Mouse (Mus musculus) heart, embryonic 10.5 days (tissue): ENCODE results near the gene Rmnd5b. TPM values are rescaled to one million over a fixed set of nuclear protein-coding genes. Genes with fewer than 3 reads are reported as not detected.
A peak's percentile ranks its signal among the peaks of the same experiment; 100 is the strongest.

Experiments used
- DNase-seq: peaks from one replicate; pipeline ENCODE4 v3.0.0-alpha.2; 2017; ENCODE audit warnings: low spot score
- H3K27ac ChIP-seq: fragments of 300-500 bp; sonication (generic); 2 replicates; pipeline ENCODE4 v1.5.1; 2016; ENCODE audit warnings: mild to moderate bottlenecking
- H3K27me3 ChIP-seq: fragments of 300-500 bp; sonication (generic); 2 replicates; pipeline ENCODE4 v1.6.1; 2016; ENCODE audit warnings: mild to moderate bottlenecking; ENCODE audit not compliant: poor library complexity, insufficient read depth, severe bottlenecking
- H3K36me3 ChIP-seq: fragments of 300-500 bp; sonication (generic); 2 replicates; pipeline ENCODE4 v1.6.1; 2016; ENCODE audit warnings: mild to moderate bottlenecking, moderate library complexity
- H3K4me1 ChIP-seq: fragments of 300-500 bp; sonication (generic); 2 replicates; pipeline ENCODE4 v1.6.1; 2016; ENCODE audit warnings: mild to moderate bottlenecking
- H3K4me3 ChIP-seq: fragments of 300-500 bp; sonication (generic); 2 replicates; pipeline ENCODE4 v1.5.1; 2016; ENCODE audit warnings: mild to moderate bottlenecking, moderate library complexity
- H3K9me3 ChIP-seq: fragments of 300-500 bp; sonication (generic); 2 replicates; pipeline ENCODE4 v1.6.1; 2016; ENCODE audit warnings: mild to moderate bottlenecking, moderate library complexity
- WGBS: fragments of 180-500 bp; shearing (Covaris S2); methylation state at CpG from one replicate; pipeline ENCODE4 v1.1.7; 2016; 5-methylcytosine and 5-hydroxymethylcytosine counted together
- polyA plus RNA-seq: library from polyadenylated mRNA; unstranded; fragments of >200 nt; fragmentation: Nextera tagmentation; extraction: Ambion mirVana; gene quantifications from 2 replicates; pipeline ENCODE4 v1.2.1, GENCODE M21; 2016

Gene Rmnd5b
- polyA plus RNA-seq, 1 experiment from 2014 or later = 37.9 TPM

- no peak overlapping the region for H3K4me3 ChIP-seq
- no peaks in the 10 kb centered on the region for H3K4me1 ChIP-seq
- WGBS = 90% methylated on average over 7 of the region's 7 CpGs
- peaks cover 100% of the 10 kb centered on the region for H3K36me3 ChIP-seq
- no peak overlapping the region for H3K27ac ChIP-seq
- no peaks in the 10 kb centered on the region for H3K9me3 ChIP-seq
- H3K27me3 ChIP-seq = no peaks in the 10 kb centered on the region
- DNase-seq = no peak
Observed at GRCm38 (mm10) chr11:51591915-51592314, 43.8 kb downstream of the Rmnd5b start.

DNA sequence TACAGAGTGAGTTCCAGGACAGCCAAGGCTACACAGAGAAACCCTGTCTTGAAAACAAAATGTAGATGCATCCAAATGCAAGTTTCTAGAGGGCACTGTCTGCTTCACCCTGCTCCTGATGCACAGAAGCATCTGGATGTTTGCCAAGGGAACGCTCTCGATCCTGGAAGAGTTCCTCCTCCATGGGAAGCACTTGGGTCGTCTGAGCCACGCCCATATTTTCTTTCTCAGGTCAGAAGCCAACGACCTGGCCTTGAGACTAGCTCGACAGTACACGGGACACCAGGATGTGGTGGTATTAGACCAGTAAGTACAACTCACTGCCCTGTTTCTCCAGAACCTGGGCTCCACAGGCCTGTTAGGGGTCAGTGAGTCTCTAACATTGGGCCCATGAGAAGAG, 44.5 kb downstream of the Rmnd5b start:
- no peak overlapping the region for H3K4me3 ChIP-seq
- no peaks in the 10 kb centered on the region for H3K9me3 ChIP-seq
- 73% methylated on average over 7 of the region's 7 CpGs for WGBS
- no peak overlapping the region for H3K27ac ChIP-seq
- peaks cover 3% of the 10 kb centered on the region; the same call in 1 of the 2 replicates for H3K4me1 ChIP-seq
- peaks cover 100% of the 10 kb centered on the region for H3K36me3 ChIP-seq
- DNase-seq = no peak
- no peaks in the 10 kb centered on the region for H3K27me3 ChIP-seq

DNA sequence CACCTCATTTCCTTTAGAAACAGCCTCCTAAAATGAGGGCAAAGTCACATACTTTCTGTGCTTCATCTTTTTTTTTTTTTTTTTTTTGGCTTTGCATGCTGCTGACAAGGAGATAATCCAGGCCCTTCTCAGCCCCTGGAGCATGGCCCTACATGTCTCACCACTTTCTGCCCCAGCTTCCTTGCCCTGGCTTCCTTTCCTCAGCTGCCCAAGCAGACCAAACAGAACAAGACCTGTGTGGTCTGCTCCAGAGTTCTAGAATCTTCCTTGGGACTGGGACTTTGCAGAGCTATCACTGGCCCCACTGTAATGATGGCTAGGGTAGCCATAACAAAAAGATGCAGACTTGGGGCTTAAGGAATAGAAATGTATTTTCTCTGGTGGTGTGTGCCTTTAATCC, 45.7 kb downstream of the Rmnd5b start:
- H3K9me3 ChIP-seq = no peaks in the 10 kb centered on the region
- no peak overlapping the region for H3K27ac ChIP-seq
- DNase-seq = no peak
- no peaks in the 10 kb centered on the region for H3K27me3 ChIP-seq
- no peak overlapping the region for H3K4me3 ChIP-seq
- peaks cover 15% of the 10 kb centered on the region for H3K4me1 ChIP-seq
- H3K36me3 ChIP-seq = peaks cover 93% of the 10 kb centered on the region

DNA sequence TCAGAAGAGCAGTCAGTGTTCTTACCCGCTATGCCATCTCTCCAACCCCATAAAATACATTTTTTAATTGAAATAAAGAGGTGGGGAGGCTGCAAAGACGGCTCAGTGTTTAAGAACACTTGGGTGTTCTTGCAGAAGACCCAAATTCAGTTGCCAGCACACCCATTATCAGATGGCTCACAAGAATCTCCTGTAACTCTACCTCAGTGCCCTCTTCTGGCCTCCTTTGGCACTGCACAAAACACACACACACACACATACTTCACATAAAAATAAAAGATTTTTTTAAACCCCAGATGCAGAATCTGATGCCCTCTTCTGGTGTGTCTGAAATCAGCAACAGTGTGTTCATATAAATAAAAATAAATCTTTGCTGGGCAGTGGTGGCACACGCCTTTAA, 46.9 kb downstream of the Rmnd5b start:
- Histone ChIP-seq H3K9me3 (no peaks in the 10 kb centered on the region), H3K27ac (no peak overlapping the region), H3K36me3 (peaks cover 82% of the 10 kb centered on the region), H3K4me3 (no peak overlapping the region), H3K27me3 (no peaks in the 10 kb centered on the region), H3K4me1 (peaks cover 22% of the 10 kb centered on the region)
- DNase-seq = no peak
- WGBS = 99% methylated on average over 3 of the region's 3 CpGs

DNA sequence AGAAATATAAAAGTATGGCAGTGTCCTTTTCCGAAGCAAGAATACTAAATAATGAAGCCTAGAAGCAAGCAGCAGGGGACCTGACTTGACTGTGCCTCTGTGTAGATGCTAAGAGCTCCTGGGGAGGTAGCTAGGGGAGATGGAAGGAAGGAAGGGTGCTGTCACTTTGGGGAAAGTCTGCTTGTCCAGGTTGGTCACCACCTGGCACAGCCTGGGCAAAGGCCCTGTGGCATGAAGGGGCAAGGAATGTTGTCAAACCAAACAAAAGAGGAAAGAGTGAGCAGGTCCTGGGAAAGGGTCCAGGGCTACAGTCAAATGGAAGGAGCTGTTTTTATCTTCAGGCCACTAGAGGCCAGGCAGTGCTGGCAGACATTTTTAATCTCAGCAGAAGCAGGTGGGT, 48.6 kb downstream of the Rmnd5b start:
- Histone ChIP-seq H3K4me1 (peaks cover 35% of the 10 kb centered on the region), H3K27me3 (no peaks in the 10 kb centered on the region), H3K4me3 (no peak overlapping the region), H3K36me3 (peaks cover 64% of the 10 kb centered on the region), H3K9me3 (no peaks in the 10 kb centered on the region), H3K27ac (no peak overlapping the region)
- WGBS = 87% methylated on average over 1 of the region's 1 CpGs
- no peak for DNase-seq

- WGBS = 93% methylated on average over 13 of the region's 13 CpGs
- Histone ChIP-seq H3K36me3 (peaks cover 58% of the 10 kb centered on the region), H3K4me1 (peaks cover 35% of the 10 kb centered on the region), H3K27me3 (no peaks in the 10 kb centered on the region), H3K4me3 (no peak overlapping the region), H3K27ac (no peak overlapping the region), H3K9me3 (no peaks in the 10 kb centered on the region)
- DNase-seq = no peak
Observed at GRCm38 (mm10) chr11:51586411-51586810, 49.3 kb downstream of the Rmnd5b start.

DNA sequence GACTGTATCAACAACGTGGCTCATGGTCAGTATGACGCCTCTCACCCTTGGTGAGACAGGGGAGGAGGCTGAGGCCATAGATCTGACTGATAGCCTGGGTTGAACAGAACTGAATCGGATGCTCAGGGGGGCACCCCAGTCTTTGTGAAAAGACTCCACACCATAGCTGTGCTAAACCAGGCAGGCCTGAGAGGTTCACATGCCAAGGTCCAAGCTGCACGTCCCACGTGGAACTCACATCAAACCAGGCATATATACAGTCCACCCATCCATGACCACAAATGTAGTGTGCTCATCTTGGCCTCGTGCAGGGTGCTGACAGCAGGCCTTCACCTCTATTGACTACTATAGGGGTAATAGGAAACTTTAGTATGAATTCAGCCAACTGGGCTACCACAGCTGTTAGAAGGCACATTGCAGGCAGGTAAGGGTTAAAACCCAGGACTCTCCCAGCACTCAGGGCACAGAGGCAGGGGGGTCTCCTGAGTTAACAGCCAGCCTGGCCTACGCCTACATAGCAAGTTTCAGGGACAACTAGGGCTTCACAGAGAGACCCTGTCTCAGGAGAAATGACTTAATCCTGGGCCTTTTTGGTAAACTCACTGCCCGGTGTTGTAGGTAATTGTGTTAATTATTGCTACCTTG, 50.0 kb downstream of the Rmnd5b start:
- Histone ChIP-seq H3K9me3 (no peaks in the 10 kb centered on the region), H3K4me3 (peak overlapping the region; percentile 68), H3K4me1 (peaks cover 35% of the 10 kb centered on the region), H3K27ac (peak overlapping the region; percentile 92), H3K27me3 (no peaks in the 10 kb centered on the region), H3K36me3 (peaks cover 51% of the 10 kb centered on the region)
- WGBS = 67% methylated on average over 8 of the region's 8 CpGs
- no peak for DNase-seq

GRCm38 (mm10) chr11:51584431-51585248, 51.1 kb downstream of the Rmnd5b start, which contains the start of gene Phykpl:
Phykpl (plus strand) TSS chr11:51584757.
- WGBS = under 1% methylated on average over 59 of the region's 59 CpGs
- peaks cover 35% of the 10 kb centered on the region for H3K4me1 ChIP-seq

GRCm38 (mm10) chr11:51584057-51584430, 51.7 kb downstream of the Rmnd5b start:
- H3K4me1 ChIP-seq = peaks cover 38% of the 10 kb centered on the region
- peaks cover 34% of the 10 kb centered on the region for H3K36me3 ChIP-seq
- WGBS = 19% methylated on average over 9 of the region's 9 CpGs

More at GRCm38 (mm10) chr11:51584431-51585248, 51.1 kb downstream of the Rmnd5b start, which contains the start of gene Phykpl:
- Histone ChIP-seq H3K36me3 (peaks cover 40% of the 10 kb centered on the region), H3K27ac (peak within 1 kb of the TSS; percentile 92), H3K9me3 (no peaks in the 10 kb centered on the region), H3K27me3 (no peaks in the 10 kb centered on the region), H3K4me3 (peak within 1 kb of the TSS; percentile 68)
- DNase-seq = peak; percentile 99

GRCm38 (mm10) chr11:51582713-51583112, 53.0 kb downstream of the Rmnd5b start:
- 17% methylated on average over 8 of the region's 8 CpGs for WGBS
- Histone ChIP-seq H3K4me1 (peaks cover 39% of the 10 kb centered on the region), H3K27me3 (no peaks in the 10 kb centered on the region), H3K27ac (peak overlapping the region; percentile 92; the same call in 1 of the 2 replicates), H3K36me3 (peaks cover 21% of the 10 kb centered on the region), H3K4me3 (no peak overlapping the region), H3K9me3 (no peaks in the 10 kb centered on the region)
- DNase-seq = peak; percentile 91

More at GRCm38 (mm10) chr11:51584057-51584430, 51.7 kb downstream of the Rmnd5b start:
- H3K27ac ChIP-seq = peak overlapping the region; percentile 92
- DNase-seq = no peak
- H3K27me3 ChIP-seq = no peaks in the 10 kb centered on the region
- H3K9me3 ChIP-seq = no peaks in the 10 kb centered on the region
- H3K4me3 ChIP-seq = peak overlapping the region; percentile 68

GRCm38 (mm10) chr11:51579024-51579423, 56.7 kb downstream of the Rmnd5b start:
- H3K27ac ChIP-seq = no peak overlapping the region
- peaks cover 6% of the 10 kb centered on the region; the same call in 1 of the 2 replicates for H3K27me3 ChIP-seq
- no peak overlapping the region for H3K4me3 ChIP-seq
- H3K36me3 ChIP-seq = no peaks in the 10 kb centered on the region
- peaks cover 26% of the 10 kb centered on the region for H3K4me1 ChIP-seq
- no peaks in the 10 kb centered on the region for H3K9me3 ChIP-seq
- no peak for DNase-seq
- 66% methylated on average over 4 of the region's 4 CpGs for WGBS

DNA sequence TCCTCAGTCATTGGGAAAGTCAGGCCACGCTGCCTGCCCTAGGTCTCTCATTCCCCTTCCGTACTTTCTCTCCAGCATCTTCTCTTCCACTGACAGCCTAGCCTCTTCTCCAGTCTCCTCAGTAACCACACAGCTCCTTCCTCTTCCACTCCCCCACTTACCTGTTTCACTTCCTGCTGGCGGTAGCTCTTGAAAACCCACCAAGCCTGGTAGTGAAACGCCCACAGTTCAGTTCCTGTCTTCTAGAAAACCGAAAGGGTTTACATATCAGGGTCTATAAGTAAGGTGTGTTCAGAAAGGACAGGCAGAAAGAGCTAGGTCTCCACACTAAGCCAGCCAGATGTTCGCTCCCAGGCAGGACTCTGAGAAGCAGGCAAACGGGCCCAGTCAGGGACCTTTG, 58.1 kb downstream of the Rmnd5b start:
- Histone ChIP-seq H3K4me3 (no peak overlapping the region), H3K4me1 (peaks cover 14% of the 10 kb centered on the region), H3K27ac (no peak overlapping the region), H3K36me3 (no peaks in the 10 kb centered on the region), H3K9me3 (no peaks in the 10 kb centered on the region), H3K27me3 (peaks cover 6% of the 10 kb centered on the region; the same call in 1 of the 2 replicates)
- WGBS = 81% methylated on average over 7 of the region's 7 CpGs
- DNase-seq = no peak

- H3K27me3 ChIP-seq = peaks cover 6% of the 10 kb centered on the region; the same call in 1 of the 2 replicates
- 83% methylated on average over 4 of the region's 4 CpGs for WGBS
- no peak overlapping the region for H3K27ac ChIP-seq
- H3K36me3 ChIP-seq = no peaks in the 10 kb centered on the region
- H3K9me3 ChIP-seq = no peaks in the 10 kb centered on the region
- H3K4me1 ChIP-seq = peaks cover 12% of the 10 kb centered on the region
- DNase-seq = no peak
- H3K4me3 ChIP-seq = no peak overlapping the region
Observed at GRCm38 (mm10) chr11:51576454-51576853, 59.2 kb downstream of the Rmnd5b start.
